Mouse (Mus musculus): Measurements from ENCODE around the gene Adgrl3.

GRCm38 (mm10) chr5:81364198-81364643 is 344.3 kb downstream of the Adgrl3 start:
- TF ChIP-seq POLR2A (IDR thresholded peaks at IDR 0.05; ENCODE audit: insufficient read depth, low read length) (no peak), CTCF (IDR thresholded peaks at IDR 0.05; ENCODE audit: low read depth, low read length) (no peak)
